Mouse (Mus musculus) left cerebral cortex, postnatal 4 days (tissue): Measurements from ENCODE around the gene Ranbp10. TPM values are rescaled to one million over a fixed set of nuclear protein-coding genes. Genes with fewer than 3 reads are reported as not detected.
A peak's percentile ranks its signal among the peaks of the same experiment; 100 is the strongest.

ENCODE experiments used
- DNase-seq: peaks from one replicate; pipeline ENCODE4 v3.0.0-alpha.2; 2022
- intact Hi-C: fragments of 180-260 bp; cut with DNase I; formaldehyde crosslinking; loops from one replicate; pipeline ENCODE4 v1.15.1; 2025
- total RNA-seq, 2 experiments: library from RNA; stranded (reverse); gene quantifications; 2 replicates each; pipeline ENCODE4 v1.2.3; 2021

Ranbp10 gene
- total RNA-seq, 2 experiments from 2014 or later = 21.8 to 23.6 TPM

DNA sequence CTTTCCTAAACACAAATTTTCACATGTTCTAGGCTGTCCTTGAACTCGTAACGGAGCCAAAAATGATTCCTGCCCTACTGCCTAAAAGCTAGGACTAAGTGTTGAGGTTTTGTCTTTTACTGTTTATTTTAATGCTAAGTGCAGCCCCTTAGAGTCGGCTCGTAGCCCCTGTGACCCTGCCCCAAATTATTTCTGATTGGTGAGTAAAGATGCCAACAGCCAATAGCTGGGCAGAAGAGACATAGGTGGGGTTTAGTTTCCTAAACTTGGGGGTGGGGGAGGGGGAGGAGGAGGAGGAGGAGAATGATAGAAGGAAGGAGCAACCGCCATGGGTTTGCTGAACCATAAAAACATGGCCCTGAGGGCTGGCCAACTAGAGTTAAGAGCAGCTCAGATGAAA, 101.4 kb downstream of the Ranbp10 start:
- intact Hi-C loops = no loop called here
- DNase-seq = no peak

DNA sequence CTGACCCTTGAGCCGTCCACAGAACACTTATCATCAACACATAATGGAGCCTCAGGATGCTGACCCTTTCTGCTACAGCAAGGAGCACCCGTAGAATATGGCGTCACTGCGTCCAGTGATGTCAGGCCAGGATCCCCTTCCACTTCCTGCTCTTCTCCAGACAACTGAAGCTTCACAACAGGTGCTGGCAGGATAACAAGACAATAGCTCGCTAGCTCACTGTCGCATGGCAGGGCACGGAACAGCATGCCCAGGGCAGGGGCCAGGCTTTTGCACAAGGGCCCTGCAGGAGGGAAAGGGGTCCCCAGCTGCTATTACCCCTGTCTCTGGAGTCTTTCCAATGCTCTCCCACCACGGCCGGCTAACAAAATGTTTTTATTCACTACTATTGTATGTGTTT, 104.3 kb downstream of the Ranbp10 start:
- intact Hi-C loops = no loop called here
- peak; percentile 40 for DNase-seq

DNA sequence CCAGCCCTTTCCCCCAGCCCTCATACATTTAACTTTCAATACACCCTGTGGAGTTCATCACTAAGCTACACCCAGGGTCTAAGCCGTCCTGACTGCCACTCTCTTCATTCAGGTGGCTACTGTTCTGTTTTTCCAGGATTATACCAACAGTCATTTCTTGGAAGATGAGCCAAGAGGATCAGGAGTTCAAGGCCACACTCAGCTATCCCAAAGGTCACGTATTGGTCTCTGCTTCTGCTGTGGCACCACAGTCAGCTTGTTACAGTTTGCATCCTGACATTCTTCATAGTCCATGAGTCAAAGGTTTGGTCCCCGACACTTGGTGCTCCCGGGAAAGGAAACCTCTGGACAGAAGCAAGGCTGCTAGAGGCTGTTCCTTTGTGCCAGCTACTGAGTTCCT, 107.5 kb downstream of the Ranbp10 start:
- no peak for DNase-seq
- intact Hi-C loops = no loop called here

Other genes starting within 250 kb of the Ranbp10 start
- gene Ripor1, start 222.1 kb downstream of the Ranbp10 start, total RNA-seq = 10 to 100 TPM; 70.0 to 70.6 TPM
- gene Ctcf, start 190.8 kb downstream of the Ranbp10 start, total RNA-seq = 10 to 100 TPM; 80.8 to 82.2 TPM
- gene Agrp, start 190.0 kb downstream of the Ranbp10 start, total RNA-seq = not detected
- gene Carmil2, start 141.1 kb downstream of the Ranbp10 start, total RNA-seq = 10 to 100 TPM; 39.4 to 40.8 TPM
- gene Acd, start 126.2 kb downstream of the Ranbp10 start, total RNA-seq = 10 to 100 TPM; 55.9 to 58.9 TPM
- 10 to 100 TPM; 28.4 to 33.1 TPM for gene Pard6a, start 126.2 kb downstream of the Ranbp10 start, total RNA-seq
- gene 4933405L10Rik, start 119.7 kb downstream of the Ranbp10 start, total RNA-seq = not detected
- gene Enkd1, start 119.1 kb downstream of the Ranbp10 start, total RNA-seq = 10 to 100 TPM; 15.5 to 17.9 TPM
- 10 to 100 TPM; 44.4 to 49.9 TPM for gene Gfod2, start 68.7 kb downstream of the Ranbp10 start, total RNA-seq
- under 1 TPM; 0.26 to 0.50 TPM for gene Tsnaxip1, start 381 bp upstream of the Ranbp10 start, total RNA-seq
- 10 to 100 TPM; 37.9 to 39.7 TPM for gene Cenpt, start 25.9 kb upstream of the Ranbp10 start, total RNA-seq
- 10 to 100 TPM; 32.7 to 35.3 TPM for gene Thap11, start 27.8 kb upstream of the Ranbp10 start, total RNA-seq
- 10 to 100 TPM; 35.2 to 48.7 TPM for gene Nutf2, start 33.2 kb upstream of the Ranbp10 start, total RNA-seq
- gene Edc4, start 53.5 kb upstream of the Ranbp10 start, total RNA-seq = 10 to 100 TPM; 64.5 to 74.1 TPM
- gene Nrn1l, start 66.2 kb upstream of the Ranbp10 start, total RNA-seq = not detected
- gene Pskh1, start 73.1 kb upstream of the Ranbp10 start, total RNA-seq = 10 to 100 TPM in 1 of 2 experiments, 1 to 10 TPM in 1; 8.6 to 10.1 TPM
- gene Ctrl, start 106.5 kb upstream of the Ranbp10 start, total RNA-seq = 1 to 10 TPM; 2.1 to 2.2 TPM
- 10 to 100 TPM; 50.6 to 70.2 TPM for gene Psmb10, start 111.1 kb upstream of the Ranbp10 start, total RNA-seq
- 1 to 10 TPM; 6.4 to 8.3 TPM for gene Lcat, start 116.0 kb upstream of the Ranbp10 start, total RNA-seq
- 10 to 100 TPM; 19.0 to 21.5 TPM for gene Slc12a4, start 138.7 kb upstream of the Ranbp10 start, total RNA-seq
- not detected for gene Dpep3, start 152.1 kb upstream of the Ranbp10 start, total RNA-seq
- 10 to 100 TPM; 19.6 to 23.8 TPM for gene Dus2, start 164.0 kb upstream of the Ranbp10 start, total RNA-seq
- not detected for gene Dpep2nb, start 178.6 kb upstream of the Ranbp10 start, total RNA-seq
- gene Ddx28, start 184.5 kb upstream of the Ranbp10 start, total RNA-seq = 10 to 100 TPM; 14.4 to 15.3 TPM
- 10 to 100 TPM; 15.8 to 17.2 TPM for gene Nfatc3, start 231.5 kb upstream of the Ranbp10 start, total RNA-seq